Mouse (Mus musculus): ENCODE results near the gene Nrg3.

The Nrg3 gene

DNA sequence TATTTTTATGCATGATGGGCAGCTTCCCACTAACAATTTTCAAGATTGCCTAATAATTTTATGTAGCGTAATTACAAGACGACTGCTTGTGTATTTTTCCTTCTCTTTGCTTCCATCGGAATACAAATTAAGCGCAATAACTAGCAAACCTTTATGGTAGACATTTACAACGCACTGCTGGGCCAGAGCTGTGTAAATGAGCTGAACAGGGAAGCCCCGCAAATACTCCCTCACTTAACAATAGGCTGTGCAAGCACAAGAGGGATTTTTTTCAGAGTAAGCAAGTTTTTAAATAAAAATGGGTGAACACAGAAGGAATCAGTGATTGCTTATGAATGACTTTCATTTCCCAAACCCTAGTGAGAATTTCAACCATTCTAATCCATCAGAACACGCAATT lies 513.5 kb downstream of the Nrg3 start:
- no peak for DNase-seq (ENCODE audit: low spot score in 2 of 2)

DNA sequence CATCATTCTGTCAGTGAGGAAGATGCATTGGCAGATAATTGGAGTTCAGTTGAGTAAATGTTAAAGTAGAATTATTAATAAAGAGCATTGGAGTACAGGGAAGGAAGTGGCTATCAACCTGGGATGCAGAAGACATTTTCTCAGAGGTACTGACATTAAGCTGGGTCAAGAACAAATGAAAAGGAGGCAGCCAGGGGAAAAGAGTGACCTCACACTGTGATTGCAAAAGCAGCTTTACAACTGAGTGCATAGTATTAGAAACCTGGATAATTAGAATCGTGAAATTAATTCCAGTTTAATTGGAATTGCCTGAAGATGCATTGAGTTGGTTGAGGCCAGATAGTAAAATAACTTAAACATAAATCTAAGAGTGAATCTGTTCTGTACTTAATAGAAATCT lies 535.4 kb downstream of the Nrg3 start:
- no peak for DNase-seq (ENCODE audit: low spot score in 2 of 2)

DNA sequence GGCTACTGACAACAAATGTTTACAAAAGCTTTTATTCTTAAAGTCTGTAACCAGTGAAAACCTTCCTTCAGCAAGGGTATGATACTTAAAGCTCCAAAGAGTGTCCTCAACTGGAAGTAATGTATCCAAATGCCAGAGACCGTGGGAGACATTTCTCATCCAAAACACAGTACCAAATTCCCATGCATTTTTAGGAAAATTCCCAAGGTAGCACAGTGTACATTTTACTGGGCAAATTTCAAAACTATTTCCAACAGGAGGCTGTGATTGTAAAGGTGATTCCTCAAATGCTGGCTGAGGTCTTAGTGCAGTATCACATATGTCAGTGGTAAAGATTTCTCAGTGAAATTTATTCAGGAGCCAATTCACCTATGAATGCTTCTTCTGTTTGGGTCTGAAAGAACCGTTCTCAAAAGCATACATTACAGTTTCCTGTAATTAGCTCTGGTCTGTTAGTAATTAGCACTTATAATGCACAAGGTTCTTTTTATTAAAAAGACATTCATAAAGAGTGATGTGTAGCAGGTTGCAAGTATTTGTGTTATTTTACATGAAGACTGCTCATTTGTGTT lies 536.3 kb downstream of the Nrg3 start:
- no peak for DNase-seq (ENCODE audit: low spot score in 2 of 2)

DNA sequence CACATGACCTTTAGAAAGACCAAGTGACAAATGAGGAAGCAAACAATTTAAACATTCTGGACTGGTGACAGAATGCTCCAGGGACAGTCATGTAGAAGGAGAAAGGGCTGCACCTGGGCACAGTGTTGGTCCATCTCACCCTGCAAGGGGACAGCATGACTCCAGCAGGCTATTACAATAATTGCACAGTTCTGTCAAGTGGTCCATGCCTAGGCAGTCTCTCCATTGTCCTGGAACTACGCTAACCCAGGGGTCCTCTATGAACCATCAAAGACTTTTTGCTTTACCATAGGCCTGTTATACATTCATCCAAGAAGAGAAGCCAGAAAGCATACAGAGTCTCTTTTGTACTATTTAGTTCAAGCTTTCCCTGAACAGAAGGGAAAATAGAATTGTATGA lies 549.2 kb downstream of the Nrg3 start:
- no peak for DNase-seq (ENCODE audit: low spot score in 2 of 2)

DNA sequence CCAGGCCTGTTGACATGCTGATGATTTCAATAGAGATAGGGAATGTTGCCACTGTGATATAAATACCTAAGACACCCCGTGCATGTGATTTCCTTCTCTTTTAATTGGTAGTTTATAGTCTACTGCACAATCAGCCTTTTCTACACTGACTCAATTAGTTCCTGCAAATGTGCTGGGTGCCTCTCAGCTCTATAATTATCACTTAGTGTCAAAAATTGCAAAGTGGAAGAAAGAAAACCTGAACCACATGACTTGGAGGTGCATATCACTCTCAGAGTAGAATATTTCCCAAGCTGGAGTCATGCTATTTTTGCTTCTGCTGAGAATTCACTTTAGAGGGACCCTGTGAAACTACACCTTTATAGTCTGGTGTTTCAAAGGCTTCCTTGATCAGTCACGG lies 552.1 kb downstream of the Nrg3 start:
- DNase-seq (ENCODE audit: low spot score in 2 of 2), result no peak

DNA sequence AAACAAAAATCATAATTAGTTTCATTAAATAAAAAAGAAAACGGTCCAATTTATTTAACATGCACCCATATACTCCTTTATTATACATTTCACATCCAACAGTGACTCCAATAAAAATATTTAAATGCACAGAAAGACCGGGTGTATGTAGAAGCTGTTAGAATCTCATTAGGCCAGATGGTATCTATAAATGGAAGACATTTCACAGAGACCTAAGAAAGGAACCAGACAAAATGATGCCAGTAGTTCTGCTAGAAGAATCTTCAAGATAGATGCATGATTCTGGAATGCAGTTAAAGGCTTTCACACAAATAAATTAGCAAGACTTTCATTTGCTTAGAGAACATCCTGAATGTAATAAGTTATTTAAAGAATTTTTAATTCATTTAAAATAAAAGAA lies 602.3 kb downstream of the Nrg3 start:
- DNase-seq (ENCODE audit: low spot score in 2 of 2), result no peak

DNA sequence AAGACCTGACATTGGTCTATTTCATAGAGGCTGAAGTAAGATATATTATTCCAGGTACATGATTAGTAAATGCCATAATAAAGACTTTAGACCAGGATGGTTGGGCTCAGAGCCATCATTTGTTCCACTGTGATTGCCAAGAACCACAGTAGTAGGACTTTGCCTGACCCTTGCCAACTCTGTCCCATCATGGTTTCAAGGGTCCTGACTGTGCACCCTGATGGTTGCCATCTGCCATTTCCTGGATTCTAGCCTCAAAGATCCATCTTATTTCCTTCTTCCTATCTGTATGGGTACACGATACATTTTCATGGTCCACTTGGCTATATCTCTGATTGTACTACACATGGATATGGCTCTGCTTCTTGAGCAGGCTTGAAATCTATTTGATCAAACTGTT lies 625.3 kb downstream of the Nrg3 start:
- DNase-seq (ENCODE audit: low spot score in 2 of 2), result no peak

DNA sequence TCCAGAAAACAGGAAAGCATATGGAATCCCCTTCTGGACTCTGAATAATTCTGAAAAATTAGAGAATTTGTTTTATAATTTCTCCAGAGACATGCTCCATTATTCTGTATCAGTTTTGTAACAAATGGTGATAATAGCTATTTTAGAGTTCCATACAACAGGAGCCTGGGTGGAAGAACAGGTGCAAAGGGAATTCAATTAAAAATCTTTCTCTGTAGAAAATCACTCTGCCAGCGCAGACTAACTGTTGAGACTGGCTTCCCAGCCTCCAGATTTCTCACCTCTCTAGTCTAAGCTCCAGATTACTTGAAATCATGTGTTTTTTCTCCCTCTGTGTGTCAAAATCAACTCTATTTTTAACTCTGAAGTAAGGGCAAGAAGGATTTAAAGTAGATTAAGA lies 625.8 kb downstream of the Nrg3 start:
- DNase-seq (ENCODE audit: low spot score in 2 of 2), result no peak

DNA sequence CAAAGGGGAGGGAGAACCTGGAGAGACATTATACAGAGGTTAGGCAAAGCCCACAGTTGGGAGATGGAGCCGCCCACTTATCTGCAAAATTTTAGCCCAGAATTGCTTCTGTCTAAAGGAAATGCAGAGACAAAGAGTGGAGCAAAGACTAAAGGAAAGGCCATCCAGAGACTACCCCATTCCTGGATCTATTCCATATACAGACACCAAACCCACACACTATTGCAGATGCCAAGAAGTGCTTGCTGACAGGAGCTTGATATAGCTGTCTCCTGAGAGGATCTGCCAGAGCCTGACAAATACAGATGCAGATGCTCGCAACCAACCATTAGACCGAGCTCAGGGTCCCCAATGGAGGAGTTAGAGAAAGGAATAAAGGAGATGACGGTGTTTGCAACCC lies 637.9 kb downstream of the Nrg3 start:
- no peak for DNase-seq (ENCODE audit: low spot score in 2 of 2)

DNA sequence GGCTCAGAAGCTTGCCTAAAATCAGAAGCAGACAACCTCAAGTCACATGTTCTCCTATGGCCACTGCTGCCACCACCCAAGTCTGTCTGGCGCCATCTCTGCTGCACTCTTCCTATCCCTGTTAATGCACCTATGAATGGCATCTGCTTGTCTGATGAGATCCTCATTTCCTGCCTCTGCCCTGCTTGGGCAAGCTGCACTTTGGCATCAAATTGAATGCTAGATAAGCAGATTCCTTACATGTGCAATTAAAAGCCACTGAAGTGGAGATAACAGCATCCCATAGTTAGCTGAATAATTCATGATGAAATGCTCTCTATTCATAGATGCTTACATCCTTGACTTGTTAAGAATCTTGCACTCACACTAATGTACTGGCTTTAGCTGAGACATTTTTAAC lies 648.0 kb downstream of the Nrg3 start:
- DNase-seq (ENCODE audit: low spot score in 2 of 2), result no peak

DNA sequence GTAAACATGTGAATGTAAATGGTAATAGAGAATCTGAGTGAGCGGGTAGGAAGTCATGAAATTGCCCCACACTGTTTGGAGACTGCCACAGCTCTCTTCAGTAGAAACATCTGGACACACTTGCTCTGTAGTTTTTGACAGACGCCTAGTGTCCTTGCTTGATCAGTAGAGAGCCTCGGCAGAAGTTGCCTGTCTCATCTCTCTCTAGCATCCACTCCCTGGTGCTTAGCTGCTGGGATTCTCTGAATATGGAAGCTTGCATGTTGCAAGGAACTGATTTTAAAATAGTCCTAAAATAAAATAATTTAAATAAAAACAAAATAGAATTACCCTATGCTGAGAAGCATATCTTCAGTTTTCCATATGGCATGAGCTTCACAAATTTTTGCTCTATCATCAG lies 675.9 kb downstream of the Nrg3 start:
- no peak for DNase-seq (ENCODE audit: low spot score in 2 of 2)

DNA sequence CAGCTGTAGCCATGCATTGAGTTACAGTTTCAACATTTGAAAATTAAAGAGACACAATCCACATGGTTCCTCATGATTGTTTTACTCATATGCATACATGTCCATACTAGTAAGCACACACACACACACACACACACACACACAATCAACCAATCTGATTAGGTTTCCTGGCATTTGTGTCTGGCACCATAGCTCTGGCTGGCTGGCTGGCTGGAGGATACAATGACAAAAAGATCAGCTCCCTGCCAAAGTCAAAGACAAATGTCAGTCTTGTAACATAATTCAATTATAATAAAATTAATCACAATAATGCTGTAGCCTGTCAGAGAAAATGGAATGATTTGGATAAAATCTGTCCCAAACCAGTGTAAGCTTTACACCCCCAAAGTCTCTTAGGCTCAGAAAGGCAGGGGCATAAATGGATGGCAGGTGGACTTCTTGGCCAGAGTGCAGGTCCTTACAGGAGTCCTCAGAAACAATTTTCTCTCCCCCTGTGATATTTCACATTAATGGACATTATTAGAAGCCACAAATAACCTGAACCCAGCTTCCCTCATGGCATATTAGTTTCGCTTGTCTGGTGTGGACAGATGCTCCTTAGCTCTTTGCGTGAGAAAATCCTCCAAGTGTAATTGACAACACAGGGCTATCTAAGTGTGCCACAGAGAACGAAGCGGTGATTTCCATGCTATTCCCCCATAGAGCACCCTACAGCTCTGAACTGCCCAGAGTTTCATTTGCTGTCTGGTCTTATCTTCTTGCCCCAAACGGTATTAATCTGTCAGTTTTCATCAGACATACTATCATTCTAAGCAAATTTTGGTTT lies 697.4 kb downstream of the Nrg3 start:
- DNase-seq (ENCODE audit: low spot score in 2 of 2), result no peak

DNA sequence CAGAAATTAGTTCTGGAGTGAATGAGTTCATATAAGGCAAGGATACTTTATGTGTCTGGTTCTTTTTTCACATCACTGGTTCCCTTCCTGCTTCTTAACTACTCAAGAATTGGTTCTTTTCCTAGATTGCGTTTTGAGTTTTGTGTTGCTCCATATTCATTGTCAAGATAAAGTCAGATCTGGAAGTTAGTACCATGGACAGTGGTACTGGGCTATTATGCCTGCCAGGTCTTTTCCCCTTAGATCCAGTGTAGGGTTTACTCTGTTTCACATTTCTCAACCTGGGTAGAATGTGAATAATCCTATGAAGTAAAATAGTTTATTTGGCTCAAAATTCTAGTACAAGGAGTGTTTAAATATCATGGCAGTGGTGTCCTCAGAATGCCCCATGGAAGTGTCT lies 698.1 kb downstream of the Nrg3 start:
- no peak for DNase-seq (ENCODE audit: low spot score in 2 of 2)

DNA sequence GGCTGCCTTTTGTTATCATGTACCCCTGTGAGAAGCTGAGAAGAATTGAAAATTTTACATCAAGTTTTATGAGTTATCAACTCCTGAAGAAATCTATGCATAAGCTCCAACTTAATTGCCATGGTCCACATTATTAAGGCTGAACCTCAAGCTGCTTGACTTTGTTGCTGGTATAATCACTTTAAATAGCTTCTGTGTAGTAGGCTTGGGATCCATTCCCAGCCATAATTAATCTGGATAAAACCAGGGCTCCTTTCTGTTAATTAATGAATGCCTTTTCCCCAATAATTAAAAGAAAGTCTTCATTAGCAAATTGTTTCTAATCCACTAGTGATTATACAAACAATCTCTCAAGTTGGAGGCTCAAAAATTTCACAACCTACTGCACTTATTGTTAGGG lies 742.4 kb downstream of the Nrg3 start:
- DNase-seq (ENCODE audit: low spot score in 2 of 2), result no peak

DNA sequence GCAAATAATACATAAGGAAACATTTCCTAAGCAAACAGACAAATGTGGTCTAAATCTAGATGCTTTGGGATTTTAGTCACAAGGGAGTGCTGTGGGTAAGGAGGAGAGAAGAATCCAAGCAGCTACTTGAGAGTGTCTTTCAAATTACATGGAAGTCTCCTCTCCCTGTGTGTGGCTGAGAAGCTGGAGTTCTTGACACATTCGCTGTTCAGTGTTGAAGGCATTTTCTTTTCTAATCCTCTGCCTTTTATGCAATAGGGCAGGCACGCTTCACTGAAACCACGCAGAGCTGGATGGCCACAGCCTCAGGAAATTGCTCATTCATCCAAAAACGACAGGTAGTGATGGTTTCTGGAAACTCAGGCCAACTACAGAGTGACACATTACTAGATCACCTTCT lies 769.0 kb downstream of the Nrg3 start:
- DNase-seq (ENCODE audit: low spot score in 2 of 2), result no peak

DNA sequence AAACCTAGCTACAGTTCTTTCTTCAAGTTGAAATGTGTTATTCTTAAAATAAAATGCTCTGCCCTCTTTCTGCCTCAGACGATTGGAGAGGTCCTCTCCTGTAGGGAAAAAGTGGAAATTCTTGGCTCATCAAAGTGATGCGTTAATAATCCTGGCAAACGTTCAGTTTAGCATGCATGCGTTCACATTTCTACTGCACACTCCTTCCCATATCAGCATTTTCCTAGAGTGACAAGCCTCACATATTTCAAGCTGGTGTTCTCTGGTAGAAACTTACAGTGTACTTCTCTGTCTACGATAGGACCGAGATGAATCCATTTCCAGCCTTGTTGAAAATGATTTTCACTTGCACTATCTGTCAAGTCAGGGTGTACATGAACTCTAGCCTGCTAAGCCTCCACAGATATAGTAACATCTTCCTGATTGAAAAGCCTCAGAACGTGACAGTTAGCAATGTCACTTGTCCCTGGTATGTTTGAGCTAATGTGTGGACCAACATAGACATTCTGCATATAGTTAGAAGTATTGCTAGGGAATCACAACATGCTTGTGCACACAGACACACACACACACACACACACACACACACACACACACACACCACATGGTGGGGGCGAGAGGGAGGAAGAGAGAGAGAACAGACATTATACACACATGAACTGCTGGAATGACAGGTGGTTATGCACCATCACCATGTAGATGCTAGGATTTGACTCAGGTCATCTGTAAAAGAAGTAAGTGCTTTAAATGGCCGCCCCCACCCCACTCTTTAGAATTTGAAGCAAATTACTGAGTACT lies 770.1 kb downstream of the Nrg3 start:
- DNase-seq (ENCODE audit: low spot score in 2 of 2), result no peak

DNA sequence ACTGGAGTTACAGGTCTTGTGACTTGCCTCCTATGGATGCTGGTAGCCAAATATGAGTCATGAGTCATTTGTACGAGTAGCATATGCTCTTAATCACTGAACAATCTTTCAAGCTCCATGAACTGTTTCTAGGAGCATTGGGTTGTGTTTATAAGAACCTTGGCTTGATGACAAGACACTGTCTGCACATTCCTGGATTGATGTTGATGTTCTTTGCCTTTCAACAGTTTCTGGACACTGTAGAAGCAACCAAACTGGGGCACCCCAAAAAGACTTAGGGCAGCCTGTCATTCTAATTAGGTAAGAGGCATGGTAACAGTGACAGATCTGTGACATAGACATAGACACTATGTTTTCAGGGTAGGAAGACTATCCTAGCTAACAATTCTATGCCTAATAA lies 771.5 kb downstream of the Nrg3 start:
- DNase-seq (ENCODE audit: low spot score in 2 of 2), result no peak

DNA sequence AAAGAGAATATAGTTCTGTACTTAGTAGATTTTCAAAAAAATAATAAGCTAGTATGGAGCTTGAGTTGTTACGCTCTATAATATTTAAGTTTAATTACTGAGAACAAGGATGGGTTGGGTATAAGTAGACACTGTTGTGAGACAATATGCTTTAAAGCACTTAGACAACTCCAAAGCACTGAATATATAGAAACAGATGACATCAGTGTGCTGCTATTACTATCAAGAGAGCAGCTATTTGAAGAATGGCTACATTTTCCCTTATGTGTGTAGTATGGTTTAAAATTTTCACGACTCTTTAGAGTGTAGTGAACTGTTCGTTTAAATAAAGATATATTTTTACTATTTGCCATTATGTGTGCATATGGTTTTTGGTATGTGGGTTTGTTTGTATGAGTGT lies 771.9 kb downstream of the Nrg3 start:
- DNase-seq (ENCODE audit: low spot score in 2 of 2), result no peak

DNA sequence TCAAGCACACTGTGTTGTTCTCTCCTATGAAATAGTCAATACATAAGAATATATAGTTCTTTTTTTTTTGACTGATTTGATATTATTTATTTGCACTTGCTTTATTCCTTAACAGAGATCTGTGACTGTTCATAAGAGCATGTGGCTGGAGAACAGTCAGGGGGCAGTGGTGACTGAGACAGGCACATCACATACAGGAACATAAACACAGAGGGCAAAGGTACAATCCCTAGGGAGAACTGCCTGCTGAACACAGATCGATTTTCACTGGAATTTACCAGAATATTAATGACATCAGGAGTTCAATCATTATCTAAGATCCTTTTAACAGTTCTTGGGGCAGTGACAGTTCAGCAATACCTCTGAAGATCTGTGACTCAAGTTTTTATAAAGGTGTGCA lies 812.9 kb downstream of the Nrg3 start:
- no peak for DNase-seq (ENCODE audit: low spot score in 2 of 2)

DNA sequence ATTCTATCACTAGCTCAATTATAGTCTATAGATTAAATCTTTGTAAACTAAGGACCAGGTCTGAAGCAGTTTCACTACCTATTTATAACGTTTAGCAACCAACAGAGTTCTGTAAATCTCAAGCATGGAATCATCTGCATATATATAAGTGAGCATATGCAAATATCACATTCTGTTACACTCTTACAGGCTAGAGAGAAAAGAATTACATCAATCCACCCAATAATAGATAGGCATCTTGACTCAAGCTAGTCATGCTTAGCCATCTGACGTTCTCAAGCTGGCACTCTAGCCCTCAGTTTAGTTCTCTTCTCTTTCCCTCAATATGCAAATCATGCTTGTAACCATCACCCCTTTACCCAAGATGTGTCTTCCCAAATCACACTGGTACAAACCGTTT lies 835.8 kb downstream of the Nrg3 start:
- no peak for DNase-seq (ENCODE audit: low spot score in 2 of 2)

DNA sequence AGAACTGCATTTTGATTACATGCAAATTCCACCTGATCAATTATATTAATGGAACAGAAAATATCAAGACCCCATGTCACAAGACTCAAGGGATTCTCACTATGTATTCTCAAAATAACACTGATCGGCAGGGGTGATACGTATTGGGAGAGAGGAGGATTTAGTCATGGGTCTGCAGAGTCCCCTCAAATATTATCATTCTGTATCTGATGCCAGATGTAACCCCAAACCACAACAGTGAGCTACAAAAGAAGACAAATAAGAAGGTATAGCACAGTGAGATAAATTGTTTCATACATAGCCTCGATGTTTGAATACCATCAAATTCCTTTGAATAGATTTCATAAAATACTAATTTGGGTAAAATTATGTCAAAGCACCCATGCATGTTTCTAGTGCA lies 842.8 kb downstream of the Nrg3 start:
- no peak for DNase-seq (ENCODE audit: low spot score in 2 of 2)

DNA sequence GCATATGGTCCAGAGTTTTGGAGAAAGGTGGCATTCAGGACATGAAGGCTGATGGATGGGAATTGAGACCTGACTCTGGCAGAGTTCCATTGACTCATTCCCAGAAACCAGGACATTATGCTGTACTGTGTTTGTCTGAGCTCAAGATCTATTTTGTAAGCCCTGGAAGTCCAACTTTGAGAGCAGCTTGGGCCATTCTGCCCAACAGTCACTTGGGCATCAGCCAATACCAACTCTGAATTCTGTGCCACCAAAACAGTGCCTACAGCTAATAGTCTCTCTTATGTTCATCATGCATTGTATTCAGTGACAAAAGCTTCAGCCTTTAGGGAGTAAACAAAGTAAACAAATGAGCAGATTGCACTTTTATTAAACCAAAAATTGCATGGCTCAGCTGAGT lies 843.2 kb downstream of the Nrg3 start:
- no peak for DNase-seq (ENCODE audit: low spot score in 2 of 2)
